Mouse (Mus musculus) layer of hippocampus, postnatal 10 days (tissue): ENCODE results near the gene Kcnh2. TPM values are rescaled to one million over a fixed set of nuclear protein-coding genes. Genes with fewer than 3 reads are reported as not detected.

Source experiments
- DNase-seq, 2 experiments: peaks; one replicate each; pipeline ENCODE4 v3.0.0; 2021; ENCODE audit warnings: low spot score in 2 of 2
- total RNA-seq, 2 experiments: library from RNA; stranded (reverse); gene quantifications; 2 replicates each; pipeline ENCODE4 v1.2.3; 2021

Kcnh2 gene
- total RNA-seq, 2 experiments from 2014 or later, result 15.0 to 18.6 TPM

DNA sequence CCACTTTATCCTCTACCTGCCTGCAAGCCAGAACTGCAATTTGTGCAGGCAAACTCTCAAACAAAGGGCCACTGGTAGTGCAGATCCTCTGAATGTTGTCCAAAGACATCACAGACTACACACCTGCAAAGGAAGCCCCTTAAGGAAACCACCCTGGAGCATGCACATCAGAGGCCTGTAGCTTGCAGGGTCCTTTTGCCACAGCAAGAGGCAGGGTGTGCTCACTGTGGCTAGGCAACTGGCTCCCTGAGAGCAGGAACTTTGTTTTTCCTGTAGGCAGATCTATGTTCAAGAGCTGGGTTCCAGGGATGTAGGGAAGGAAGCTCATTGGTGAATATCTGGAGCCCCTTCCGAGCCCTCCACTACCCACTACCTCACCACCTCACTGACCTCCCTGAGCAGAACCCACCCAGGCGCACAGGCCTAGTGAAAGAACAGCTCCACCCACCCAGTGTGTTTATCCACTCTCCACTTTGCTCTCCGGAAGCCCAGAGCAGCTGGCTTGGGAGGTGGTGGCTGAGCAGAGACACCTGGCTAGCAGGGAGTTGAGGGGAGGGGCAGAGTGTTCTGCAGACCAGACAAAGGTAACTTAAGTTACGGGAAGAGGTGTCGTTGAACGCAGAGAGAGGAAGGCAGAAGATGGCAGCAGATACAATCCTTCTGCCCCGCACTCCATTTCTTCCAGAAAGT, 4.1 kb downstream of the Kcnh2 start:
- DNase-seq, result no peak

GRCm38 (mm10) chr5:24346313-24346712, 5.1 kb downstream of the Kcnh2 start:
- no peak for DNase-seq

DNA sequence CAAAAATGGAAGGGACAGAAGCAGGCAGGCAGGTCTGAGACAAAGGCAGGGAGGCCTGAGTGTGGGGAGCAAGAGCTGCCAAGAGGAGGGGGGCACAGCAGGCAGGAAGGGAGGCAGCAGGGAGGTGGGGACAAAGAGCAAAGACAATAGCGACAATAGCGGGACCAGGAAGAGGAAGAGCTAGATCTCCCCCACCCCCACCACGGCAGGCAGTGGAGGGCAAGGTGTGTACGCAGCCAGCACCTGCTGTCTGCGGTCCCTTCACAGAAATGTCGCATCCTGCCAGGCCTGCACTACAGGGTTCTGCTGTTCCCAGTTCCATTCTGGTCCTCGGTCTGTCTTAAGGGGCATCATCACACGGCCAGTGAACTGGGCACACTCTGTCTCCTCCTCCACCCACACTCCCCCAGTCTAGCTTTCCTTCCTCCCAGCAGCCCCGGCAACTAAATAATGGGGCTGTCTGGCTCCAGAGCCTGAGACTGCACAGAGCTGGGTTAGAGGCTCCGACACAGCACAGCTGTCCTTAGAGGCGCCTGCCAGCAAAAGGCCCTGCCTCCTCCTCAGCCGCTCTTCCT, 6.8 kb downstream of the Kcnh2 start:
- peak in 1 of 2 experiments; percentile 20 for DNase-seq

DNA sequence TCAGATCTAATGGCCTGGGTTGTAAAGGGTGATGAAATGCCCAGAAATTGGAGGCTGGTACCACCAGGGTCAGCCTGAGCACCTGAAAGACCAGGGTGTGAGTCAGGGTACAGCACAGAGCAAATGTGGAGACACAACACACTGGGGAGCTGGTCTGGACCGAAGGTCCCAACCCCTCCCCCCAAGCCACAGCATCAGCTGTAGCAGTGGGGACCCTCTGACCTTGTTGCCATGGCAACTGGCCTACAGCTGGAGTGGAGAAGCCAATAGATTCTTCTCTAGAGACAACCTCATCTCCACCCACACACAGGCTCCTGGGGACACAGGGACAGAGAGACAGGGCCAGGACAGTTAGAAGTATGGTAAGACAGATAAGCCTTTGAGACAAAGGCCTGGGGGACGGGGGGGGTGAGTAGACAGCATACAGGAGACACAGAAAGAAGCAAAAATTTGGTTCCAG, 7.4 kb downstream of the Kcnh2 start:
- DNase-seq, result no peak

DNA sequence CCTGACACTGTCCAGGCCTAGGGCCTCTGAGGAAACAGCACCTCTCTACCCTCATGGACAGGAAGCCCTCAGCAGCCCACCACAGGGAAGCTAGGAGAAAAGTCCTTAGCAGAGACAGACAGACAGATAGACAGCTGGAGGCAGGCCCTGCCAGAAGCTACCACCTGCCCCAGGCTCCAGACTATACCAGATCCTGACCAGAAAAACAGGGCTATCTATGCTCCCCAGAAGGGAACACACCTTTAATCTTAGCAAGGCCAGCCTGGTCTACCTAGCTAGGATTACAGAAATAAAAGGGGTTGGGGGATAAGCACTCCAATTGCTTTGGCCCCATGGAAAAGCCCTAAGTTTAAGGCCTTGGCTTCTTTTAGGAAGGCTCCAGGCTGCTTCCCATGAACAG, 8.0 kb downstream of the Kcnh2 start:
- DNase-seq, result no peak

DNA sequence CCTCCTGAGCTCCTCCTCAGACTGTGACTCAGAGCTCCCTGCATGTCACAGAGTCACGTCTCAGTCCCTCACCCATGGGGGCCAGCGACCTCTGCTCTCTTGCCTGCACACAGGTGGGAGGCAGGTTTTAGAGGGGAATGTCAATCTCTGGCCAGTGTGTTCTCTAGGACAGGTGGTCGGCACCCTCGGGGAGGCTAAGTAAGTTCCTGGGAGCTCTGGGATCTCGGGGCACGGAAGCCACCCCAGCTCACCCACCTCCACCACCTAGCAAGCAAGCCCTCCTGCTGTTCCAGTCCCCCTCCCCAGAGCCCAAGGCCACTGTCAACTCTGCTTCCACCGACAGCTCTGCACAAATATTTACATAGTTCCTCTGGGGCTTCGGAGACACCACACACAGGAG, 8.4 kb downstream of the Kcnh2 start:
- DNase-seq, result no peak

DNA sequence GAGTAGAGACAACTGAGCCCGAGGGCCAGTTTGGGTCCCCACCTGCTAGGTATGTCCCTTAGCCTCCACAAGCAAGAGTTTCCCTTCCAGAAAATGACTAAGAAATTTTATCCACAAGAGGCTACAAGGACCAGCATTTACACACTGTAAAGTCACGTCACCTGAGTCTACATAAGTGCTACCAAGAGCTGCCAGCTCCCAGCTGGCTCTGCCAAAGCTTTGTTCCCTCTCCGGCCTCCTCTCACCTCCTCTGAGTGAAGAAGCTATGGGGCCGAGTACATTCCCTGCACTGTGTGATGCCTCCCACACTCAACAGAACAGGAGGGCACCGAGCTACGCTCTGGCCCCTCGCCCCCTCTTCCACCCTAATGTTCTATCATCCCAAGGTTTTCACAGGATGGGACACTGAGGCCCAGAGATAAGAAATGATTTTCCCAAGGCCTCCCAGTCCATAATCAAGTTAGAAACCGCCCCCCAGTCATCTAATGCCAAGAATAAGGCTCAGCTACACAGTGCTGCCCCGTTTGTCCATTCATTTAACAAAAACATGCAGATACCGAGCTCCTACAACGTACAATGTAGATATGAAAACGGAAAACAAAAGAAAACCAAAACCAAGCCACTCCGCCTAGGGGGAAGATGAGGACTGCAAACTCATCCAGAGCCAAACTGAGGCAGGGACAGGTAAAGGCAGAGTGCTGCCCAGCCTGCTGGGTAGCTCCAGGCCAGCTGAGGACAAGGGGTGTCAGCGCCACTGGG, 9.0 kb downstream of the Kcnh2 start:
- DNase-seq, result no peak

DNA sequence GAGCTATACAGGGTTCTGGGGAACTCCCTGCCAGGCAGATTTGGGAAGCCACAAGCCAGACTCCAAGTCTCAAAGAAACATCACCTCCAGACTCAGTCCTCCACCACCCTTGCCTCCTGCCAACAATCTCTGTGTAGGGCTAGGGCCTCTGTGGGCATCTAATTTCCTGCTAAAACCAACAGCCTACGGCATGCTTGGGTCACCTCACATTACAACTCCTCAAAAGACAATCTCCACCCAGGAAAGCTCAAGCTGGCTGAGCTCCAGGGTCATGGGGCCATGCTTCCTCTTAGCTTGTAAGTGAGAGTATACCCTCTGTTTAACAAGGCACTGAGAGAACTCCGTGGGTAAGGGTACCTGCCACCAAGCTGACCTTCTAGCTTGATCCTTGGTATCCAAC, 13.6 kb downstream of the Kcnh2 start:
- DNase-seq, result no peak

DNA sequence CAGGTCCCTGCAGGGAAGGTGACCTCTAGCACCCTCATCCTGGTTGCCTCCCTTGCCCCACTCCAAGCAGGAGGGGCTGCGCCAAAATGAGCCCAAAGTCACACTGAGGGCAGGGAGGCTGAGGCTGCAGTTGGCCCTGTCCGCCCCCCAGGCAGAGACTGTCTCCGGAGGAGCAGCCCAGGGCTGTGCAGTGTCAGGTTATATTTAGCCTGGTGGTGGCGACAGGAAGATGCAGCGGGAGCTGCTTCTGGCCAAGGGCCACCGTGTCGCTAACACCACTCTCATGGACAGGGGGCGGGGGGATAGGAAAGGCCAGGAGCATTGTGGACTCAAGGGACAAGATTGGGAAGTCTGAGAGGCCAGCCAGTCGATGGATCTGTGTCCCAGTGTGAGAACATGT, 14.0 kb downstream of the Kcnh2 start:
- DNase-seq, result no peak

GRCm38 (mm10) chr5:24335888-24336511, 15.4 kb downstream of the Kcnh2 start:
- peak; percentile 62 to 69 for DNase-seq

DNA sequence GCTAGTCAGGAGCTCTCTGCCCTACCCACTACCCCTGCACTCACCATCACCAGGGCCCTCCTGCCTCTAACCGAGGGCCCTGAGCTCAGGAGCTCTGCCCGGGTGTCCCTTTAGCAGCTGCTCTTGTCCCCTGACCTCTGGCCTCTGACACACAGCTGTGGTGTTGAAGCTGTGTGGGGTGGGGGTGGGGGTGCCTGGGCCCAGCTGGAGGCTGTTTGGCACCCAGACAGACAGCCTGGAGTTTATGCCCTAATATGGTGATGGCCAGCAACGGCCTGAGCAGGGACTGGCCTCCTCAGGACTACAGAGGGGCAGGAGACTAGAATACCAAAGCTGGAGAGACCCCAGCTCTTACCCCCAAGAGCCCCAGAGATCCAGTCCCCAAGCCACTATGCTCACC, 16.7 kb downstream of the Kcnh2 start:
- no peak for DNase-seq

DNA sequence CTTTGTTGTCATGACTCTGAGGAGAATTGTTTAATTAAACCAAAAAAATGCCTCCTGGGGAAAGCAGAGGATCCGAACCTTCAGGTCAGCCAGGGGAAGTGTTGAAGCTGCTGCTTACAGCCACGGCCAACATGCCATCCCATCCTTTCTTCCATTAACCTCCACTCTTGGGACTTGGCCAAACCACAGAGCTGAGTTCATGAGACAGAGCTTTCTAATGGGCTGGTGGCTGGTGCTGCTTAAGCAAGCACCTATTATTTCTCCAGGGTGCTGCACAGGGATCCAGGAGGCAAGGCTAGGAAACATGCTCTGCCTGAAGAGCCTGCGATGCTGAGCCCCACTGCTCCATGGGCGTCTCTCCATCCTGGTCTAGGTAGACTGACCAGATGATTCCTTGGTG, 19.0 kb downstream of the Kcnh2 start:
- DNase-seq, result no peak

DNA sequence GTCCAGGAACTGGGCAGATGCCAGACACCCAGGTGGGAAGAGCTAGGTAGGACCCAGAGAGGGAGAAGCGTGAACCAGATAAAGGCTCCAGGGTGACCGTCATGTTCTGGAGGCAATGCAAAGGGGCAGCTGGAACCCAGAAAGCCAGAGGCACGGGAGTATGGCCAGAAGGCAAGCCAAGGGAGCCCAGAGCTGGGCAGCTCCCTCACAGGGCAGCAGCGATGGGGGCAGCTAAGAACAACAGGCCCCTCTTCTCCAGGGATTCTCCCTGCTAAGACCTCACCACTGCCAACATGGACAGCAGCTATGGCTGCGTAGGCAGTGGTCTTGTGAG, 21.5 kb downstream of the Kcnh2 start:
- no peak for DNase-seq

- peak; percentile 49 to 63 for DNase-seq
These were observed 22.0 kb downstream of the Kcnh2 start for GRCm38 (mm10) chr5:24329212-24329964.

- DNase-seq, result no peak
These were observed 22.6 kb downstream of the Kcnh2 start for GRCm38 (mm10) chr5:24328813-24329211.

- no peak for DNase-seq
These were observed 24.5 kb downstream of the Kcnh2 start for GRCm38 (mm10) chr5:24326842-24327417.

- DNase-seq, result no peak
These were observed 25.1 kb downstream of the Kcnh2 start for GRCm38 (mm10) chr5:24326166-24326841.

- no peak for DNase-seq
These were observed 26.2 kb downstream of the Kcnh2 start for GRCm38 (mm10) chr5:24325251-24325650.

DNA sequence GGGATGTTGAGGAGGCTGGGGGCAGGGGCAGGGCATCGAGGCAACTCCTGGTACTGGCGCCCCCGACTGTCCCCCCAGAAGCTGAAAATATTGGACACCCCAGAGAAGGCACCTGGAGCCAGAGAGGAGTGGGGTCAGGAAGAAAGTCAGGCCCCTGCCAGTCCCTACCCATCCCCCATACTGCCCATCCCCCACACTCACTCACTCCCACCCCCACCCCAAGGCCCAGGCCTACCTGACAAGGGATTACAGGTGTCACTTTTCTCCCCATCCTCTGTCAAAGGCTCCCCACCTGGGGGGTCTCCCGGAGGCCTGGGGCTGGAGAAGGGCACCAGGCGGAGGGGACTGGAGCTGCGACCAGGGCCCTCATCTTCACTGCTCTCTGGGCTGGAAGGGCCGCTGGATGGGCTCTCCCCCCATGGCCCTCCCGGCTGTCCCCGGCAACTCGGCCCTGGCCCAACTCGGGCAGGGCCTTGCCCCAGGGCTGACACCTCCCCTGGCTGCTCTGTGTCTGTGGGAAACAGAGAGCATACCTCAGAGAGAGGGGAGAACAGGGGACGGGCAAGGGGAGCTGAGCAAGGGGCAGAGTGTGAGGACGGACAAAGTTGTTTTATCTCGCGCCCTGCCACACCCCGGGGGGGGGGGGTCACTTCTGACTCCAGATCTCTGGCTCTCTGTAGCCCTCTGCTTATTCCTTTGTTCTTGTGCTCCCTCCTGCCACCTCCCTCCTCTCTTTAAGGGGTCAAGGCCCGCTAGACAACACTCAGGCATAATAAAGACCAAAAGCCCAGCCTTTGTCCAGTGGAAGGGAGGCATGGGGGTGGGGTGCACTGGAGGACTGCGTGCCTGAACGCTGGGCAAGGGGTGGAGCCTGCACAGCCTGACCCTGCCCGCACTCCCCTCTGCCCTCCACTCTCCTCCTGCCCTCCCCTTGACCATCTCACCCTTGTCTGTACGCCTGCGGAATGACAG, 29.4 kb downstream of the Kcnh2 start:
- no peak for DNase-seq
